Mouse (Mus musculus) CH12.LX (cell line): Measurements from ENCODE around the gene Slx1b. TPM values are rescaled to one million over a fixed set of nuclear protein-coding genes. Genes with fewer than 3 reads are reported as not detected.

ENCODE experiments used
- DNase-seq: peaks from one replicate; pipeline ENCODE4 v3.0.0-alpha.2; 2013; ENCODE audit errors: extremely low read depth
- H3K27ac ChIP-seq: 2 replicates; pipeline ENCODE4 v1.5.1; 2012; ENCODE audit warnings: low read depth, mild to moderate bottlenecking, control low read depth, moderate library complexity; ENCODE audit not compliant: insufficient read depth
- H3K27me3 ChIP-seq: replicated peaks from 2 replicates; pipeline ENCODE3; 2012; ENCODE audit warnings: inconsistent platforms
- H3K36me3 ChIP-seq, 2 experiments: replicated peaks in 1 of 2; 2 replicates each; pipeline versions ENCODE3 to v1.6.1; 2012; ENCODE audit warnings: inconsistent platforms in 1 of 2, low read length in 1 of 2, mild to moderate bottlenecking in 1 of 2, mixed read lengths in 1 of 2, moderate library complexity in 1 of 2; ENCODE audit not compliant: control insufficient read depth in 1 of 2, insufficient read depth in 1 of 2
- H3K4me1 ChIP-seq, 2 experiments: 2 replicates each; pipeline ENCODE4 v1.6.1; 2012; ENCODE audit warnings: inconsistent platforms in 1 of 2, moderate library complexity in 1 of 2; ENCODE audit not compliant: insufficient read depth in 2 of 2, control insufficient read depth in 1 of 2
- H3K4me2 ChIP-seq: 2 replicates; pipeline ENCODE4 v1.6.1; 2012; ENCODE audit warnings: low read depth, mild to moderate bottlenecking, control low read depth; ENCODE audit not compliant: poor library complexity, insufficient read depth, severe bottlenecking
- H3K4me3 ChIP-seq, 3 experiments: fragments of 150-350 bp in 1 of 3; sonication (generic) in 1 of 3; replicated peaks in 1 of 3; 2 replicates each; pipeline versions ENCODE3 to v1.5.1; 2011 to 2012; ENCODE audit warnings: low read depth in 2 of 3, low read length in 2 of 3, mild to moderate bottlenecking in 2 of 3, moderate library complexity in 2 of 3, control low read depth in 1 of 3, improper control_type of control experiment in 1 of 3, inconsistent platforms in 1 of 3, mixed read lengths in 1 of 3; ENCODE audit not compliant: poor library complexity in 1 of 3
- H3K79me2 ChIP-seq: replicated peaks from 2 replicates; pipeline ENCODE4 v1.6.1; 2012; ENCODE audit warnings: mild to moderate bottlenecking, moderate library complexity; ENCODE audit not compliant: control insufficient read depth, poor library complexity, insufficient read depth, severe bottlenecking; ENCODE audit errors: extremely low read depth
- H3K9ac ChIP-seq: 2 replicates; pipeline ENCODE4 v1.6.1; 2012; ENCODE audit warnings: low read depth, mild to moderate bottlenecking, control low read depth, moderate library complexity; ENCODE audit not compliant: insufficient read depth
- H3K9me3 ChIP-seq: replicated peaks from 2 replicates; pipeline ENCODE3; 2012; ENCODE audit warnings: low read length, inconsistent platforms, mixed read lengths
- CHD1 ChIP-seq: IDR thresholded peaks from 2 replicates; pipeline ENCODE4 v1.6.1; 2012; ENCODE audit warnings: low read depth, low read length, improper control_type of control experiment, inconsistent platforms
- CHD2 ChIP-seq: IDR thresholded peaks from 2 replicates; pipeline ENCODE4 v1.6.1; 2011; ENCODE audit warnings: low read length, improper control_type of control experiment
- CTCF ChIP-seq, 2 experiments: IDR thresholded peaks in 1 of 2; conservative IDR thresholded peaks in 1 of 2; 2 replicates each; pipeline ENCODE4 v1.5.1; 2011 to 2012; ENCODE audit warnings: low read depth in 2 of 2, low read length in 2 of 2, improper control_type of control experiment in 1 of 2, inconsistent platforms in 1 of 2, mild to moderate bottlenecking in 1 of 2, moderate library complexity in 1 of 2
- E2F4 ChIP-seq: IDR thresholded peaks from 2 replicates; pipeline ENCODE4 v1.6.1; 2011; ENCODE audit warnings: low read depth, low read length, improper control_type of control experiment; ENCODE audit not compliant: insufficient replicate concordance
- ELF1 ChIP-seq: IDR thresholded peaks from 2 replicates; pipeline ENCODE4 v1.6.1; 2014; ENCODE audit warnings: low read depth, mild to moderate bottlenecking, inconsistent platforms, low read length, improper control_type of control experiment
- EP300 ChIP-seq: IDR thresholded peaks from 2 replicates; pipeline ENCODE4 v1.6.1; 2011; ENCODE audit warnings: low read length, improper control_type of control experiment
- ETS1 ChIP-seq: conservative IDR thresholded peaks from 2 replicates; pipeline ENCODE4 v1.6.1; 2012; ENCODE audit warnings: low read depth, mild to moderate bottlenecking, inconsistent platforms, low read length, improper control_type of control experiment, moderate library complexity
- GABPA ChIP-seq: IDR thresholded peaks from 2 replicates; pipeline ENCODE4 v1.6.1; 2012; ENCODE audit warnings: low read depth, low read length, improper control_type of control experiment, inconsistent platforms; ENCODE audit not compliant: insufficient replicate concordance
- HCFC1 ChIP-seq: IDR thresholded peaks from 2 replicates; pipeline ENCODE4 v1.6.1; 2012; ENCODE audit warnings: low read depth, mild to moderate bottlenecking, inconsistent platforms, low read length, improper control_type of control experiment
- IRF4 ChIP-seq: IDR thresholded peaks from 2 replicates; pipeline ENCODE4 v1.6.1; 2014; ENCODE audit warnings: low read depth, mild to moderate bottlenecking, inconsistent platforms, low read length, improper control_type of control experiment
- JUN ChIP-seq: IDR thresholded peaks from 2 replicates; pipeline ENCODE4 v1.6.1; 2011; ENCODE audit warnings: low read depth, mild to moderate bottlenecking, low read length, improper control_type of control experiment, moderate library complexity; ENCODE audit not compliant: insufficient read depth
- JUND ChIP-seq: conservative IDR thresholded peaks from 2 replicates; pipeline ENCODE4 v1.6.1; 2011; ENCODE audit warnings: low read depth, low read length, improper control_type of control experiment
- KAT2A ChIP-seq: IDR thresholded peaks from 2 replicates; pipeline ENCODE4 v1.6.1; 2012; ENCODE audit warnings: low read length, improper control_type of control experiment, inconsistent platforms; ENCODE audit not compliant: insufficient replicate concordance
- MAFK ChIP-seq: IDR thresholded peaks from 2 replicates; pipeline ENCODE4 v1.6.1; 2011; ENCODE audit warnings: low read length, improper control_type of control experiment; ENCODE audit not compliant: insufficient replicate concordance
- MAX ChIP-seq: IDR thresholded peaks from 2 replicates; pipeline ENCODE4 v1.6.1; 2011; ENCODE audit warnings: low read length, improper control_type of control experiment
- MAZ ChIP-seq: IDR thresholded peaks from 2 replicates; pipeline ENCODE4 v1.6.1; 2012; ENCODE audit warnings: low read depth, mild to moderate bottlenecking, inconsistent platforms, low read length, improper control_type of control experiment, moderate library complexity
- MEF2A ChIP-seq: IDR thresholded peaks from 2 replicates; pipeline ENCODE4 v1.6.1; 2014; ENCODE audit warnings: low read depth, mild to moderate bottlenecking, inconsistent platforms, low read length, improper control_type of control experiment, borderline replicate concordance
- MXI1 ChIP-seq: IDR thresholded peaks from 2 replicates; pipeline ENCODE4 v1.6.1; 2011; ENCODE audit warnings: mild to moderate bottlenecking, low read depth, low read length, improper control_type of control experiment
- MYC ChIP-seq: IDR thresholded peaks from 2 replicates; pipeline ENCODE4 v1.6.1; 2011; ENCODE audit warnings: low read depth, mild to moderate bottlenecking, improper control_type of control experiment, low read length
- NELFE ChIP-seq: IDR thresholded peaks from 2 replicates; pipeline ENCODE4 v1.6.1; 2011; ENCODE audit warnings: low read depth, low read length, improper control_type of control experiment
- NRF1 ChIP-seq: IDR thresholded peaks from 2 replicates; pipeline ENCODE4 v1.6.1; 2014; ENCODE audit warnings: low read depth, mild to moderate bottlenecking, inconsistent platforms, low read length, improper control_type of control experiment, moderate library complexity
- PAX5 ChIP-seq: IDR thresholded peaks from 2 replicates; pipeline ENCODE4 v1.6.1; 2012; ENCODE audit warnings: low read length, inconsistent platforms, mixed read lengths
- POLR2A ChIP-seq: IDR thresholded peaks from 2 replicates; pipeline ENCODE4 v1.6.1; 2011; ENCODE audit warnings: low read depth, mild to moderate bottlenecking, improper control_type of control experiment, low read length
- RAD21 ChIP-seq: IDR thresholded peaks from 2 replicates; pipeline ENCODE4 v1.6.1; 2011; ENCODE audit warnings: low read depth, mild to moderate bottlenecking, low read length, improper control_type of control experiment, moderate library complexity
- RCOR1 ChIP-seq: conservative IDR thresholded peaks from 2 replicates; pipeline ENCODE4 v1.6.1; 2012; ENCODE audit warnings: low read depth, mild to moderate bottlenecking, inconsistent platforms, low read length, improper control_type of control experiment
- SMC3 ChIP-seq: IDR thresholded peaks from 2 replicates; pipeline ENCODE4 v1.6.1; 2011; ENCODE audit warnings: low read depth, low read length, improper control_type of control experiment
- TBP ChIP-seq: conservative IDR thresholded peaks from 2 replicates; pipeline ENCODE4 v1.6.1; 2011; ENCODE audit warnings: low read depth, low read length, improper control_type of control experiment
- TCF12 ChIP-seq: IDR thresholded peaks from 2 replicates; pipeline ENCODE4 v1.6.1; 2014; ENCODE audit warnings: low read depth, mild to moderate bottlenecking, inconsistent platforms, low read length, improper control_type of control experiment
- USF1 ChIP-seq: IDR thresholded peaks from 2 replicates; pipeline ENCODE4 v1.6.1; 2014; ENCODE audit warnings: low read depth, mild to moderate bottlenecking, inconsistent platforms, low read length, improper control_type of control experiment
- ZC3H11A ChIP-seq: IDR thresholded peaks from 2 replicates; pipeline ENCODE4 v1.6.1; 2012; ENCODE audit warnings: low read depth, mild to moderate bottlenecking, inconsistent platforms, low read length, improper control_type of control experiment
- ZMIZ1 ChIP-seq: IDR thresholded peaks from 2 replicates; pipeline ENCODE4 v1.6.1; 2012; ENCODE audit warnings: low read depth, mild to moderate bottlenecking, inconsistent platforms, low read length, improper control_type of control experiment
- ZNF384 ChIP-seq: IDR thresholded peaks from 2 replicates; pipeline ENCODE4 v1.6.1; 2012; ENCODE audit warnings: low read depth, low read length, improper control_type of control experiment, inconsistent platforms
- dilution Hi-C: fragments of 300-500 bp; cut with MboI; formaldehyde crosslinking; loops from 2 replicates; pipeline ENCODE4 v1.14.3; 2020; ENCODE audit warnings: low sequenced_read_pairs; ENCODE audit not compliant: extremely low pct_unique_long_range_greater_than_20kb, extremely low pct_ligation_motif_present
- in situ Hi-C: fragments of 300-500 bp; cut with MboI; formaldehyde crosslinking; loops from 3 replicates; pipeline ENCODE4 v1.14.3; 2019; ENCODE audit warnings: low sequenced_read_pairs, low pct_ligation_motif_present, low pct_unique_long_range_greater_than_20kb, mixed read lengths
- polyA plus RNA-seq: library from polyadenylated mRNA; unstranded; fragments of >175 nt; gene quantifications from 2 replicates; pipeline ENCODE4 v1.2.1, GENCODE M21; 2012; ENCODE audit warnings: low read depth; ENCODE audit not compliant: insufficient read length
- total RNA-seq, 2 experiments: library from RNA; depleted of rRNA; stranded (reverse); fragments of 300-350 nt in 1 of 2; fragments of >200 nt in 1 of 2; gene quantifications; 2 replicates each; pipeline ENCODE4 v1.2.3; 2012 to 2014

Slx1b gene
- total and polyA plus RNA-seq, 3 experiments: 4.7 to 8.3 (median 5.6) TPM

- TF ChIP-seq ZC3H11A (no peak), TCF12 (peak; percentile 6; the same call in 1 of the 2 replicates), MAZ (no peak), GABPA (no peak), RCOR1 (no peak), MXI1 (peak; percentile 67; the same call in 1 of the 2 replicates), MAX (0 out of 2 replicates have a peak, but pooled peaks have one; percentile 18), CHD1 (no peak; the same call in 1 of the 2 replicates), KAT2A (no peak), POLR2A (no peak; the same call in 1 of the 2 replicates), RAD21 (no peak; the same call in 1 of the 2 replicates), CTCF (conservative IDR thresholded peaks at IDR 0.05 in 1 of 2, IDR thresholded peaks at IDR 0.05 in 1 of 2; ENCODE audit: low read depth in 2 of 2, low read length in 2 of 2) (no peak), NRF1 (peak; percentile 69), EP300 (peak; percentile 53), ZNF384 (no peak), ZMIZ1 (no peak), MYC (peak; percentile 58; the same call in 1 of the 2 replicates)
Observed at GRCm38 (mm10) chr7:126707442-126708174, 12.0 kb upstream of the Slx1b start, which contains the start of gene Coro1a (continued).

DNA sequence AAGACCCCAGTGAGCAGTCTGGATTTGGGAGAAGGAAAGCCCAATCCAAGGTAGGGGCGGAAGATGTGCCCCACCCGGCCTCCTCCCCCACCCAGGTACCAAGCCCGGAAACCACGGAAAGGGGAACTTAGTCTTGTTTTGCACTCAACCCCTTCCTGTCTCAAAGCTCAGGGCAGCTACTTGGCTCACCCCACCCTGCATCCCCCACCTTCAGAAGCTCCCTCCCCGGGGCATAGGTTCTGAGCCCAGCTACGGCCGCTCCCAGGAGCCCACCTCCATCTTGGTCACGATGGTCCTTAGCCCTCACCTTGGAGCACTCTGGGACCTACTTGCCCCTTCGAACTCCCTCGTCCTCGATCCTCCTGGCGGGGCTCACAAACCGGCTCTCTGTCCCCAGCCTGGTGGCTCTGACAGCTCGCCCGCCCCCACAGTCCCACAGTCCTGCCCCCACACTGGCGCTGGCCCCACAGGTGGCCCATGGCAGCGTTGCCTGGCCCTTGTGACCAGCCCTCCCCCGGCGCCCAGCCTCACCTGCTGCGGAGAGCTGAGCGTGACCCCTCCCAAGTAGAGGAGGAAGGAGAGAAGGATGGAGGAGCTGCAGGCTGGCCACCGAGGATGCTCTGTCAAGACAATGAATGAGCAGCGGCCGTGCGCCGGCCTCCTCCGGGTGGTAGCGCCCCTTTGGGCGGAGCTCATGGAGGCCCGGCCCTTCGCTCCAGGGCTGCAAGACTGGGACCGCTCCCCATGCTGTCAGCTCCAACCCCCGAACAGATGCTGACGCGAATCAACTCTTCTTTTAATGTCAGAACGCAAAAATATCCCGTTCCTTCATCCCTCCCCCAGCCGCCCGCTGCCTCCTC lies 8.8 kb upstream of the Slx1b start:
- Histone ChIP-seq H3K79me2 (peaks cover 29% of the 10 kb centered on the region), H3K9ac (peak overlapping the region; percentile 76), H3K4me2 (peak overlapping the region; percentile 92), H3K27me3 (no peaks in the 10 kb centered on the region), H3K4me3 (peak overlapping the region; percentile 85 to 86 (median 85)), H3K4me1 (peaks cover 35 to 64% of the 10 kb centered on the region in 2 experiments), H3K9me3 (peaks cover 6% of the 10 kb centered on the region), H3K27ac (peak overlapping the region; percentile 95), H3K36me3 (peaks cover 26 to 33% of the 10 kb centered on the region in 2 experiments)
- DNase-seq: peak; percentile 87
- in situ Hi-C loops: loop anchor here (5.0 to 10.0 kb wide), 5 partner anchors 78 to 1220 kb away; partner anchors contain the start of genes Mvp, Pagr1a, Pagr1b and Tbx6
- dilution Hi-C loops: no loop called here
- TF ChIP-seq JUN: no peak
- TF ChIP-seq MYC: 0 out of 2 replicates have a peak, but pooled peaks have one; percentile 53
- no peak for TF ChIP-seq SMC3
- TF ChIP-seq NELFE: peak; percentile 84
- TF ChIP-seq E2F4: no peak
- TF ChIP-seq ELF1: peak; percentile 80
- peak; percentile 32; the same call in 1 of the 2 replicates for TF ChIP-seq MEF2A
- TF ChIP-seq MAFK: no peak
- TF ChIP-seq POLR2A: peak; percentile 86
- no peak for TF ChIP-seq CTCF (conservative IDR thresholded peaks at IDR 0.05 in 1 of 2, IDR thresholded peaks at IDR 0.05 in 1 of 2; ENCODE audit: low read depth in 2 of 2, low read length in 2 of 2)
- peak; percentile 58 for TF ChIP-seq HCFC1
- peak; percentile 75; the same call in 1 of the 2 replicates for TF ChIP-seq MXI1
- peak; percentile 65; the same call in 1 of the 2 replicates for TF ChIP-seq CHD1
- peak; percentile 89 for TF ChIP-seq ZMIZ1
- peak; percentile 78 for TF ChIP-seq CHD2
- TF ChIP-seq USF1: no peak; the same call in 1 of the 2 replicates
- TF ChIP-seq ZC3H11A: no peak
- no peak for TF ChIP-seq JUND
- TF ChIP-seq IRF4: peak; percentile 54; the same call in 1 of the 2 replicates
- 0 out of 2 replicates have a peak, but pooled peaks have one; percentile 60 for TF ChIP-seq KAT2A
- TF ChIP-seq MAZ: peak; percentile 92
- TF ChIP-seq RCOR1: 0 out of 2 replicates have a peak, but pooled peaks have one; percentile 28
- peak; percentile 35 for TF ChIP-seq ETS1
- TF ChIP-seq TBP: peak; percentile 86
- TF ChIP-seq PAX5: no peak
